Mouse (Mus musculus) lung, postnatal 0 days (tissue): ENCODE data around the gene Rilpl1. TPM values are rescaled to one million over a fixed set of nuclear protein-coding genes. Genes with fewer than 3 reads are reported as not detected.
A peak's percentile ranks its signal among the peaks of the same experiment; 100 is the strongest.
"Not testable (repeated sequence)": the region's sequence is repeated elsewhere in the genome, so short reads cannot be mapped to it uniquely, and the experiment has no call there.

Experiments
- ATAC-seq: fragments of 200-750 bp; cut with Nextera tagmentation; 2 replicates; pipeline ENCODE4 v1.8.0; 2017; ENCODE audit warnings: moderate library complexity
- DNase-seq: peaks from one replicate; pipeline ENCODE4 v3.0.0-alpha.2; 2016; ENCODE audit warnings: low spot score
- H3K27ac ChIP-seq: fragments of 300-500 bp; sonication (generic); 2 replicates; pipeline ENCODE4 v1.5.1; 2014; ENCODE audit warnings: antibody characterized with exemption, mild to moderate bottlenecking, low read length, mixed read lengths
- H3K27me3 ChIP-seq: fragments of 300-500 bp; sonication (generic); replicated peaks from 2 replicates; pipeline ENCODE4 v1.6.1; 2014; ENCODE audit warnings: low read length, mixed read lengths; ENCODE audit not compliant: insufficient read depth
- H3K36me3 ChIP-seq: fragments of 300-500 bp; sonication (generic); 2 replicates; pipeline ENCODE4 v1.6.1; 2014; ENCODE audit warnings: low read length, mixed read lengths; ENCODE audit not compliant: insufficient read depth
- H3K4me1 ChIP-seq: fragments of 300-500 bp; sonication (generic); 2 replicates; pipeline ENCODE4 v1.6.1; 2014; ENCODE audit warnings: antibody characterized with exemption, low read depth, low read length, mixed read lengths; ENCODE audit not compliant: insufficient read depth
- H3K4me2 ChIP-seq: fragments of 300-500 bp; sonication (generic); replicated peaks from 2 replicates; pipeline ENCODE4 v1.6.1; 2014; ENCODE audit warnings: low read depth, mild to moderate bottlenecking, low read length, moderate library complexity, mixed read lengths
- H3K4me3 ChIP-seq: fragments of 300-500 bp; sonication (generic); 2 replicates; pipeline ENCODE4 v1.5.1; 2014; ENCODE audit warnings: low read depth, low read length
- H3K9ac ChIP-seq: fragments of 300-500 bp; sonication (generic); replicated peaks from 2 replicates; pipeline ENCODE4 v1.6.1; 2014; ENCODE audit warnings: low read depth, mild to moderate bottlenecking
- H3K9me3 ChIP-seq: fragments of 300-500 bp; sonication (generic); 2 replicates; pipeline ENCODE4 v1.6.1; 2016; ENCODE audit warnings: low read length, mixed read lengths
- CTCF ChIP-seq: IDR thresholded peaks from 2 replicates; pipeline ENCODE4 v1.5.1; 2016; ENCODE audit warnings: antibody characterized with exemption, mild to moderate bottlenecking
- EP300 ChIP-seq: IDR thresholded peaks from 2 replicates; pipeline ENCODE4 v1.6.1; 2016; ENCODE audit warnings: antibody characterized with exemption, mild to moderate bottlenecking, control low read depth
- WGBS: fragments of 180-500 bp; shearing (Covaris S2); extraction: QIAGEN DNeasy Blood & Tissue Kit; methylation state at CpG from one replicate; pipeline ENCODE4 v1.1.7; 2014; 5-methylcytosine and 5-hydroxymethylcytosine counted together
- polyA plus RNA-seq: library from polyadenylated mRNA; unstranded; fragments of >200 nt; fragmentation: Nextera tagmentation; extraction: Ambion mirVana; gene quantifications from 2 replicates; pipeline ENCODE4 v1.2.1, GENCODE M21; 2015

The Rilpl1 gene
- polyA plus RNA-seq, 1 experiment from 2014 or later = 24.4 TPM

DNA sequence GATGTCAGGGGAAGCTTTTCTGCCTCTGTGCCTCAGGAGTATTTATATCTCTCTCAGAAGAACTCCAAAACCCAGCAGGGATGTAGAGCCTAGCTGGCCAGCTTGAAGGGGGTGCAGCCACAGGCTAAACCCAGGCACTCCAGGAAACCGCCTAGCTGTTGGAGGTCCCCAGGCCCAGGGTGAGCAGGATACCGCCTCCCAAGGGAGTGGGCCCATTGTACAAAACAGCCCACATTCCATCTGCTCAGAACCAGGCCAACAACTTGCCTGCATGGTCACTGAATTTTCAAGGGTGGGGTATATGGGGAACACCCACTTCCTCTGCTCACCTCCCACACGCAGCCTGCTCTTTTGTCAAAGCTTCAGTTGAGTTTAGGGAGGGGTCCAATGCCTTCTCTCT is 30.6 kb downstream of the Rilpl1 start:
- Histone ChIP-seq H3K36me3 (peaks cover 13% of the 10 kb centered on the region; the same call in 1 of the 2 replicates), H3K4me3 (no peak overlapping the region), H3K27ac (no peak overlapping the region), H3K27me3 (no peaks in the 10 kb centered on the region), H3K4me2 (no peak overlapping the region), H3K9ac (no peak overlapping the region), H3K4me1 (0 out of 2 replicates have a peak, but pooled peaks cover 6% of the 10 kb centered on the region), H3K9me3 (no peaks in the 10 kb centered on the region)
- 80% methylated on average over 3 of the region's 3 CpGs for WGBS
- DNase-seq (no peak), ATAC-seq (peak; percentile 19)
- no peak for TF ChIP-seq CTCF
- TF ChIP-seq EP300 = no peak

- not testable (repeated sequence) for H3K27ac ChIP-seq, H3K9ac ChIP-seq, H3K4me3 ChIP-seq, ATAC-seq, H3K9me3 ChIP-seq, H3K4me1 ChIP-seq, H3K27me3 ChIP-seq, DNase-seq, H3K4me2 ChIP-seq
- 86% methylated on average over 2 of the region's 4 CpGs for WGBS
- H3K36me3 ChIP-seq = peaks cover 13% of the 10 kb centered on the region; the same call in 1 of the 2 replicates
These were observed 31.2 kb downstream of the Rilpl1 start for GRCm38 (mm10) chr5:124500037-124500436.

GRCm38 (mm10) chr5:124499001-124499400 is 32.2 kb downstream of the Rilpl1 start:
- 0 out of 2 replicates have a peak, but pooled peaks cover 6% of the 10 kb centered on the region for H3K4me1 ChIP-seq
- H3K4me3 ChIP-seq = no peak overlapping the region
- ATAC-seq (no peak), DNase-seq (no peak)
- H3K9ac ChIP-seq = no peak overlapping the region
- WGBS = 55% methylated on average over 5 of the region's 5 CpGs
- H3K9me3 ChIP-seq = no peaks in the 10 kb centered on the region
- TF ChIP-seq EP300 = no peak
- TF ChIP-seq CTCF = no peak
- H3K27ac ChIP-seq = peak overlapping the region; percentile 58
- H3K36me3 ChIP-seq = peaks cover 13% of the 10 kb centered on the region; the same call in 1 of the 2 replicates
- H3K4me2 ChIP-seq = no peak overlapping the region
- H3K27me3 ChIP-seq = no peaks in the 10 kb centered on the region

DNA sequence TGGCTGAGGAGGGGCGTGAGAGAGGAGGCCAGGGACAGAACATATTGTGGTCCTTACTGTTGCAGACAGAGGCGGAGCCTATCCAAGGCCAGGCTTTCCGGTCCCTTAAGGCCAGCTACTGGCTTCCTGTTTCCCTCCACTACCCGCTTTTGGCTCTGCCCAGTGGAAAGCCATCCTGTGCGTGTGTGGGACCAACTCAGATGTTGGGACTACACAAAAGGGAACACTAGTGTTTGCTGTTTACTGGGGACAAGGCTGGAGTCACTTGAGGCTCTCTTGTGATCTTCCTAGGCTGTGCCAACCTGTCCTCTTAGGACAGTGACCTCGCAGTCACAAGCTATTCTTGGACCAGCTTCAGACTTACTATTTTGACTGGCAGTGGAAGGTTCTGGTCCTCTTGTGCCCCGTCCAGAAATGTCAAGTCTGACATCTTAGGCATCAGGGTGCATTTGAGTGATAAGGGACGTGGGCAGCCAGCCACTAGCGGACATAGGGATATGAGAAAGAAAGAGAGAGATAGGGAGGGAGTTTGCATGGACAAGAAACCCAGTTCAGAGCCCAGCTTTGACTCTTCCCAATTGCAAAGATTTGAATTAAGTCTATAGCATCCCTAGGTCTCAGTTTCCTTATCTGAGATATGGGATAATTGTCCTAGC is 32.8 kb downstream of the Rilpl1 start:
- H3K4me1 ChIP-seq = 0 out of 2 replicates have a peak, but pooled peaks cover 6% of the 10 kb centered on the region
- no peak for TF ChIP-seq CTCF
- TF ChIP-seq EP300 = peak; percentile 41; the same call in 1 of the 2 replicates
- peak overlapping the region; percentile 58 for H3K27ac ChIP-seq
- DNase-seq (peak; percentile 75), ATAC-seq (peak; percentile 80)
- H3K27me3 ChIP-seq = no peaks in the 10 kb centered on the region
- WGBS = 50% methylated on average over 9 of the region's 9 CpGs
- no peak overlapping the region for H3K4me2 ChIP-seq
- no peak overlapping the region for H3K4me3 ChIP-seq
- peaks cover 9% of the 10 kb centered on the region; the same call in 1 of the 2 replicates for H3K36me3 ChIP-seq
- no peak overlapping the region for H3K9ac ChIP-seq
- no peaks in the 10 kb centered on the region for H3K9me3 ChIP-seq

- H3K27ac ChIP-seq = peak overlapping the region; percentile 58
- H3K4me3 ChIP-seq = no peak overlapping the region
- WGBS = 43% methylated on average over 15 of the region's 15 CpGs
- peak overlapping the region; percentile 17; the same call in 1 of the 2 replicates for H3K4me2 ChIP-seq
- 0 out of 2 replicates have a peak, but pooled peaks cover 6% of the 10 kb centered on the region for H3K4me1 ChIP-seq
- DNase-seq = peak; percentile 84
- ATAC-seq = peak; percentile 82
- no peaks in the 10 kb centered on the region for H3K27me3 ChIP-seq
- no peak overlapping the region for H3K9ac ChIP-seq
- no peaks in the 10 kb centered on the region for H3K9me3 ChIP-seq
- TF ChIP-seq EP300 = peak; percentile 74
- TF ChIP-seq CTCF = no peak
- H3K36me3 ChIP-seq = peaks cover 7% of the 10 kb centered on the region; the same call in 1 of the 2 replicates
These were observed 34.3 kb downstream of the Rilpl1 start for GRCm38 (mm10) chr5:124496614-124497514.

DNA sequence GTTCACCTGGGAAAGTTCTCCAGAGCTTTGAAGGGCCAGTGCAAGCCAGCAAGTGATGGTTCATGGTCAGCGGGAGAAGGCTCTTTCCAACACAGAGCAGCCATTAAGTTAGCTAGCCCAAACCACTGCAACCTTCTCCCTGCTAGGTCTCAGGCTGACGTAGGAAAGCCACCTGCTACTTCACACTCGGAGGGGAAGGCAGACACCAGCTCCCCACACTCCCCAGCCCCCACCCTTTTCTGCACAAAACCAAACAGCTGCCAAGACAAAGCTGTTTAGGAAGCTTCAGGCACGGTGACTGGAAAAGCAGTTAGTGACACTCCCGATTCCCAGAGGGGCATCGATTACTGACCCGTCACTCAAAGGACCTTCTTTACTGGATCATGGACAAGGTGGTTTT is 35.6 kb downstream of the Rilpl1 start:
- Histone ChIP-seq H3K4me3 (no peak overlapping the region), H3K4me2 (no peak overlapping the region), H3K27me3 (no peaks in the 10 kb centered on the region), H3K4me1 (0 out of 2 replicates have a peak, but pooled peaks cover 6% of the 10 kb centered on the region), H3K9me3 (no peaks in the 10 kb centered on the region), H3K27ac (no peak overlapping the region), H3K9ac (no peak overlapping the region), H3K36me3 (0 out of 2 replicates have a peak, but pooled peaks cover 7% of the 10 kb centered on the region)
- ATAC-seq (no peak), DNase-seq (no peak)
- 55% methylated on average over 7 of the region's 7 CpGs for WGBS
- TF ChIP-seq EP300 (no peak), CTCF (no peak)
